Comparison of ENCODE assay signal across 15 mouse cellular contexts in the genomic region with DNA sequence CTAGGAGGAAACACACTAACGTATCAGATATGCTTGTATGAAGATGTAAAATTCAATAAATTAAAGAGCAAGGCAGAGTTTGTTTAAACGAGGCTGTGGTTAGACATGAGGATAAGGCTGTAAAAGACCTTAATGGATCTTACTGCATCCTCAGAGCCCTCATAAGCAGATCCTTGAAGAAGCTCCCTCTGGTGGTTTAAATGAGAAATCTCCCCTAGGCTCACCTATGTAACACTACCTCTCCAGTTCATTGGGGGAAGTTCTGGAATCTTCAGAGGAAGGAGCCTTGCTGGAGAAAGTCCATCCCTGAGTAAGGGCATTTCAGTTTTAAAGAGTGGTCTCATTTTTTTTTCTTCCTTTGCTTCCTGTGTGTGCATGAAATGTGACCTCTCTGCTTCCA.
A peak's percentile ranks its signal among the peaks of the same experiment; 100 is the strongest.
DNase-seq lines count a peak whose midpoint lies in the region; ATAC-seq and TF ChIP-seq lines count a peak whose summit lies in the region.
"Had no signal": no experiment of that assay in that cellular context is flagged by ENCODE, and none has a peak within 500 bp of the region (broad histone marks: within the 10 kb centered on the region; RNA-seq: fewer than 3 reads in every experiment).

No protein-coding gene starts in this region.

- no peak for DNase-seq in frontal cortex, postnatal 10 days (ENCODE audit: low spot score in 2 of 2)
- DNase-seq in left cerebral cortex, adult 2 months (ENCODE audit: extremely low spot score in 1 of 2, low spot score in 2 of 2): no peak
- DNase-seq in left cerebral cortex, adult 18-20 months (ENCODE audit: low spot score in 2 of 2): no peak
- DNase-seq in MEL (ENCODE audit: low read depth, low spot score): peak; percentile 6
- peak; percentile 8 for DNase-seq in forelimb bud, embryonic 11.5 days (ENCODE audit: low read depth, low spot score)
- DNase-seq in adrenal gland, adult 2 months: no peak
- DNase-seq in adrenal gland, postnatal 10 days: no peak
- DNase-seq: gastrocnemius, postnatal 36 days; kidney, adult 18-20 months; lung, postnatal 10 days had no signal

- intact Hi-C loops in left cerebral cortex, adult 2 months (cut with DNase I): no loop called here

- no peaks in the 10 kb centered on the region for H3K36me3 ChIP-seq in MEL (ENCODE audit: control insufficient read depth in 1 of 2, insufficient read depth in 2 of 2, low read length in 2 of 2)
- H3K36me3 ChIP-seq: limb, embryonic 12.5 days; neural tube, embryonic 15.5 days; stomach, embryonic 15.5 days had no signal

- no peaks in the 10 kb centered on the region for H3K79me2 ChIP-seq in MEL (ENCODE audit: control insufficient read depth, insufficient read depth, low read length, poor library complexity)

- no peak for TF ChIP-seq RAD21 in MEL (IDR thresholded peaks at IDR 0.05; ENCODE audit: low read depth, low read length)

- H3K9me3 ChIP-seq in MEL (replicated peaks; ENCODE audit: insufficient read depth, low read length): no peaks in the 10 kb centered on the region
- H3K9me3 ChIP-seq: limb, embryonic 12.5 days; neural tube, embryonic 15.5 days; stomach, embryonic 15.5 days had no signal

- no peak for TF ChIP-seq POLR2A in MEL (IDR thresholded peaks at IDR 0.05; ENCODE audit: control insufficient read depth in 1 of 2, insufficient read depth in 1 of 2, low read depth in 1 of 2, low read length in 2 of 2, poor library complexity in 1 of 2)

- no peaks in the 10 kb centered on the region for H3K27me3 ChIP-seq in MEL (ENCODE audit: control insufficient read depth in 1 of 2, insufficient read depth in 2 of 2, low read length in 2 of 2)
- H3K27me3 ChIP-seq: limb, embryonic 12.5 days; neural tube, embryonic 15.5 days; stomach, embryonic 15.5 days had no signal

- no peak overlapping the region for H3K27ac ChIP-seq in left cerebral cortex, adult 2 months
- no peak overlapping the region for H3K27ac ChIP-seq in MEL (ENCODE audit: control insufficient read depth, low read depth, low read length)
- H3K27ac ChIP-seq: limb, embryonic 12.5 days; neural tube, embryonic 15.5 days; stomach, embryonic 15.5 days had no signal

- no peaks in the 10 kb centered on the region for H3K4me1 ChIP-seq in MEL (ENCODE audit: control insufficient read depth in 1 of 2, insufficient read depth in 2 of 2, low read length in 2 of 2)
- H3K4me1 ChIP-seq: neural tube, embryonic 15.5 days; stomach, embryonic 15.5 days had no signal

- peak; percentile 67 for TF ChIP-seq CTCF in left cerebral cortex, adult 2 months (IDR thresholded peaks at IDR 0.05)
- peak in 1 of 3 experiments; percentile 5; a peak in 1 of 6 replicates for TF ChIP-seq CTCF in MEL (IDR thresholded peaks at IDR 0.05 in 2 of 3, conservative IDR thresholded peaks at IDR 0.05 in 1 of 3; ENCODE audit: control insufficient read depth in 1 of 3, insufficient read depth in 1 of 3, low read depth in 2 of 3, low read length in 3 of 3, poor library complexity in 1 of 3, severe bottlenecking in 1 of 3)

- no peak overlapping the region for H3K4me3 ChIP-seq in left cerebral cortex, adult 2 months
- H3K4me3 ChIP-seq in MEL (ENCODE audit: control insufficient read depth in 1 of 2, insufficient read depth in 1 of 2, low read depth in 2 of 2, low read length in 2 of 2): no peak overlapping the region
- H3K4me3 ChIP-seq: erythroblast, embryonic 14.5 days; limb, embryonic 12.5 days; neural tube, embryonic 15.5 days; stomach, embryonic 15.5 days had no signal

- no peak overlapping the region for H3K9ac ChIP-seq in MEL (ENCODE audit: control insufficient read depth, low read depth, low read length, poor library complexity, severe bottlenecking)
- H3K9ac ChIP-seq: limb, embryonic 12.5 days; neural tube, embryonic 15.5 days; stomach, embryonic 15.5 days had no signal

- TF ChIP-seq EP300 in MEL (IDR thresholded peaks at IDR 0.05; ENCODE audit: low read depth in 1 of 2, low read length in 2 of 2): no peak

- ATAC-seq in frontal cortex, adult (ENCODE audit: low TSS enrichment): peak; percentile 90

TF ChIP-seq in MEL, 35 proteins besides CTCF, POLR2A, EP300 and RAD21:
- TF ChIP-seq SMC3 (IDR thresholded peaks at IDR 0.05; ENCODE audit: low read depth, low read length) (0 out of 2 replicates have a peak, but pooled peaks have one; percentile 16), POLR2AphosphoS2 (IDR thresholded peaks at IDR 0.05; ENCODE audit: low read length) (no peak)

Comparison
In these comparisons a context has a peak if more than half of its experiments do, and no peak if none do; other contexts are left out.
1. DNase-seq: peak in MEL (single experiment) and forelimb bud, embryonic 11.5 days (single experiment); none in frontal cortex, postnatal 10 days (0 of 2), left cerebral cortex, adult 2 months (0 of 2), left cerebral cortex, adult 18-20 months (0 of 2), adrenal gland, adult 2 months (single experiment) and adrenal gland, postnatal 10 days (single experiment).